Mouse (Mus musculus): ENCODE measurements at regions not wholly inside any gene's neighbourhood (a gene's known extent, or its start where the extent isn't known, plus 50 kb on each side); places are given as distances from the start of the nearest gene placed in this dataset.

DNA sequence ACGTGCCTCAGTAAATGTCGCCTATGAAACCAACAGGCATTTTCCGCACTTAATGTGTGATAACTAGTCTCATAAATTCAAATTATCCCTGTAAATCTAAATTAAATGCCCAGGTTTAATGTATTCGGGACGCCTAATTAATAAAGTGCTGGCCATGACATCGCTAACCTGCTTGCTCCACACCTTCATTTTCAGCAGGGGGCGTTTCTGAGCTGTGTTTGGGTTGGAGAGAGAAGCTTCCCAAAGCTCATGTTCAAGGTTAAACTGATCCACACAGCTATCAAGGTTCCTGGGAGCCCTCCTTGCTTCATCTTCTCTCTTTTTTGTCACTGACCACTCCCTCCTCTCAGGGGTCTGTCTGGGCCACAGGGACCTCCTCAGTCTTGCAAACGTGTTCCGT is 359.2 kb downstream of the Ptpru start:
- TF ChIP-seq POLR2A (IDR thresholded peaks at IDR 0.05; ENCODE audit: low read depth, low read length) (no peak), CTCF (IDR thresholded peaks at IDR 0.05; ENCODE audit: borderline replicate concordance, insufficient read depth, low read length) (no peak)

All from embryonic fibroblast, embryonic 13.5 days (primary cell).